Mouse (Mus musculus): ENCODE results near the gene Morc3.

- TF ChIP-seq CTCF (IDR thresholded peaks at IDR 0.05; ENCODE audit: low read depth) (no peak), EP300 (IDR thresholded peaks at IDR 0.05; ENCODE audit: low read depth) (no peak)
Measured at GRCm38 (mm10) chr16:93830916-93831315, 1.0 kb upstream of the Morc3 start.
